Mouse (Mus musculus): ENCODE data around the gene Gm20388.

DNA sequence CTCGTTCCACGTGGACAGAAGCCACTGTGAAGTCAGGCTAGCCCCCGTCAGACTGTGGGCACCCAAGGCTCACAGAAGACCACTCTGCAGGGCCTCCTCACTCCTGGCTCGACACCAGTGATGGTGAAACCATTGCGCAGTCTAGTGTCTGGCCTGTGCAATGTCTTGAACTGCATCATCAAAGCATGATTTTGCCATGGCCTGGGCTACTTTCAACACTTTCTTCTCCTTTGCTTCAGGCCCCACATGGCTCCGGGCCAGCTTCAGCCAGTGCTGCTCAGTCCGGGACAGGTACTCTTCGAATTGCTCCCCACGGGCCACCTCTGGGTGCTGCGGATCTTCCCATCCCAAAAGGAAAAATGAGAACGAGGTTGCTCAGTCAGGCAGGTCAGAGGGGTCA lies 1885.8 kb downstream of the Gm20388 start:
- TF ChIP-seq CTCF (IDR thresholded peaks at IDR 0.05; ENCODE audit: low read depth, low read length) (no peak), EP300 (IDR thresholded peaks at IDR 0.05; ENCODE audit: insufficient read depth, low read depth, low read length) (no peak), POLR2A (IDR thresholded peaks at IDR 0.05; ENCODE audit: insufficient read depth, low read length) (no peak)

Measured in ES-Bruce4 (cell line).